Mouse (Mus musculus) megakaryocyte-erythroid progenitor cell, adult 5-6 weeks (primary cell): Measurements from ENCODE around the gene Ndufa13. TPM values are rescaled to one million over a fixed set of nuclear protein-coding genes. Genes with fewer than 3 reads are reported as not detected.

ENCODE experiments used
- ATAC-seq: replicated peaks from 2 replicates; pipeline ENCODE4 v1.8.0; 2016; ENCODE audit warnings: mild to moderate bottlenecking, inconsistent platforms; ENCODE audit not compliant: severe bottlenecking, poor library complexity, low FRiP score, low TSS enrichment
- total RNA-seq, 2 experiments: library from RNA; stranded (forward) in 1 of 2; stranded (reverse) in 1 of 2; fragments of 200-1000, 215-1000 nt in 1 of 2; fragments of >200 nt in 1 of 2; fragmentation: Nextera tagmentation in 1 of 2; gene quantifications; 2 replicates each; pipeline ENCODE4 v1.2.3; 2014 to 2017

Ndufa13 gene
- total RNA-seq, 2 experiments from 2014 or later: 91.6 to 122 TPM

DNA sequence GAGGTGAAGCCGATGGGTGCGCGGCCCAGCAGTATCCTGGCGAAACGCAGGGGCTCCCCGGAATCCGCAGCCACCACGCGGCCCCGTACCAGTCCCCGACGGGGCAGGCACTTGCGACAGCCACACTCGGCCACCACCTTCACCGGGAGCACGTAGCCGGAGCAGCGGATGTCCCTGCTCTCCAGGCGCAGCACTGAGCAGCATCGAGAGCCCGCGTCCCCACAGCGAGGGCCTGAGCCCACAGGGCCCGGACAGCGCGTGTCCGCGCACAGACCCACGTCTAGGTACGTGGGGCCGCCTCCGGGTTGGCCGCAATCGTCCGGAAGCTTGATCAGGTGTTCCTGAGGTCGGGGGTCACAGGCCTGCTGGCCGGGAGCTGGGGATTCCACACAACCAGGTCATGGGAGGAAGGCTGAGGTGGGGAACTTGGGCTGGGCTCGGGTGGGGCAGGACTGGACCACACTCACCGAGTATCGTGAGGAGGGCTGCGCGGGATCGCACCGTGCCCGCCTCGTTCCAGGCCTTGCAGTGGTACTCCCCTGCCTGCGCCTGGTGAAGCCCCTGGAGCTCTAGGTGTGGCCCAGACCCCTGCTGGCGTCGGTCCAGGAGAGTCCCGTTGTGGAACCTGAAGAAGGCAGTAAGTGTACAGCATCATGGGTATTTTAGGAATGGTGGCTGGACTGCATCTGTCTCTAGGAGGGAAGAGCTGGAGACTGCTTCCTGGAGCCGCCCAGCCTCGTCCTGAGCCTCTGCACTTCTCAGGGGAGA lies 19.3 kb downstream of the Ndufa13 start:
- no peak for ATAC-seq

DNA sequence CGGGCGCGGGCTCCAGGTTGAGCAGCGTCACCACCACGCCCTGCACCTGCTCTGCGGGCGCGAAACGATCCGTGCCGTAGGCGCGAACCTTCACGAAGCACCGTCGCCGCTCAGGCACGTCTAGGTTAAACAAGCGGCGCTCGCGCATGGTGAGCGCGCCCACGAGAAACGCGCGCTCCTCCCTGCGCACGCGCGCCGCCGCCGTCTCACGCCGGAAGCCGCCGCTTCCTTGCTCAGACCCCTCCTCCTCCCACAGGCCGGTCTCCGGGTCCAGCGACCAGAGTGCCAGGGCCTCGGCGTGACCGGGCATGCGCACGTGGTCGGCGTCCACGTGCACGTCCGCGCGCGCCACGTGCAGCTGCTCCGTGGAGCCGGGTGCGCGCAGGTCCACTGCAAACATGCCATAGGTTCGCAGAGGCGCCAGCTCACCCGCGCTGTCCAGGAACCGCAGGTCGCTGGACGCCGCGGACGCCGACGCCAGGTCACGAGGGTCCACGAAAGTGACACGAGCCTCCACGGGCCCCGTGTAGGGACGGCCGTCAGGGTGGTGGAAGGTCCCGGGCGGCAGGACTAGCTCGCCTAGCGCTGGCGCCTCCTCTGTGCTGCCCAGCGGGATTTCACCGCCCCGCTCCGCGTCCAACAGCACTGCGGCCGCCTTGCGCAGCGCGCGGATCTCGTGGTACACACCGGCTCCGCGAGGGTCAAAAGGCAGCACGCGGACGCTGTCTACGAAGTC lies 20.2 kb downstream of the Ndufa13 start:
- ATAC-seq: no peak

DNA sequence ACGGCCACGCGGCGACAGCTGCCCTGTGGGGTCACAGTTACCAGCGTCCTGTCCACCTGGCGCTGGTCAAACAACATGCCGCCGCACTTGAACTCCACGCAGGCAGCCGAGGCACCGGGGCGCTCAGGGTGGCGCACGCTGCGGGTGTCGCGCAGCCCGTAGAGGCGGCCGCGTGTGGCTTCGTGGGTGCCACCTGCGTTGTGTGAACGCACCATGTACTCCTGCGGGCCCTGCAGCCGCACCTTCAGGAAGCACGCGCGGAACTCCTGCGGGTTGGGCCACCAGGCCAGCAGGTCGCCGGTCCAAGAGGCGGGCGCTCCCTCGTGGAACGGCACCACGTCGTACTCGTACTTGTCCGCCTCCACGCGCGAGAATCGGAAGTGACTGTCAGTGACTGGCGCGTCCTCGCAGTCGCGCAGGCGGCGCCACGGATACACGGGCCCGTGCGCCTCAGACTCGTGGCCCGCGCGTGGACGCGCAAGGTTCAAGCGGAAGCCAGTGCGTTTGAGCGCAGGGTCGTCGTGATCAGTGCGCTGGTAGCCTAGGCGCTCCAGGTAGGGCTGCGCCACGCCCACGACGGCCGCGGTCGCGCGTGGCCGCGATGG lies 21.0 kb downstream of the Ndufa13 start:
- ATAC-seq: no peak

DNA sequence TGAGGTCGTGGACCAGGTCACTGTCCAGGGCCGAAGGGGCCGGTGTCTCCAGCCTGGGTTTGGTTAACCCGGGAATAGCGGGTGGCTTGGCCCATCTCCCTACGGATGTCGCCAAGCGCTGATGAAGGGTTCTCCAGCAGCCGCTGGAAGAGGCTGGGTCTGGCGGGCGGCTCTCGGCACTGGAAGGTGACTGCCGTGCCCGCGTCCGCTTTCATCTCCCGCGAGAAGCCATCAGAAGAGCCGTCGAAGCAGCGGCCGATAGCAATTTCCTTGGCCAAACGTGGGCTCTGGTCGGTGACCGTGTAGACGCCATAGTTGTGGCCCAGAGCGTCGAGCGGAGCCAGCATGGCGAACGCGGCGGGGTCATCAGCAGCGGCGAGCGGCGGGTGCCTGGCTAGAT lies 21.5 kb downstream of the Ndufa13 start:
- ATAC-seq: no peak

DNA sequence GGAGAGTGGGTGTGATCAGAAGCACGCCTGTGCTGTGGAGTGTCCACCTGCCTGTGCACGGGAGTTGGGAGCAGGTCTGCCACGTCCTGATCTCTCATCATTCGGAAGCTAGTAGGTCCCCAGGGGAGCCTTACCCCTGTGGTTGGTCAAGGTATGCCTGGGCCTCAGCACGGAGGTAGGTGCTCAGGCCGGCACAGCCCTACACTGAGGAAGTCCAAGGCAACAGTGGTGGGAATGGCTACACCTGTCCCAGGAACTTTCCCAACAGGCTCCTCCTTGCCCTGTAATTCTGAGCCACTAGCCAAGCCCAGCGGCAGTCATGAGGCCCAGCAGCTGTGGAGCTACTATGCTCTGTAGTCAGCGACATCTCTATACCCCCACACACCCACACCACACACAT lies 22.7 kb downstream of the Ndufa13 start:
- no peak for ATAC-seq

DNA sequence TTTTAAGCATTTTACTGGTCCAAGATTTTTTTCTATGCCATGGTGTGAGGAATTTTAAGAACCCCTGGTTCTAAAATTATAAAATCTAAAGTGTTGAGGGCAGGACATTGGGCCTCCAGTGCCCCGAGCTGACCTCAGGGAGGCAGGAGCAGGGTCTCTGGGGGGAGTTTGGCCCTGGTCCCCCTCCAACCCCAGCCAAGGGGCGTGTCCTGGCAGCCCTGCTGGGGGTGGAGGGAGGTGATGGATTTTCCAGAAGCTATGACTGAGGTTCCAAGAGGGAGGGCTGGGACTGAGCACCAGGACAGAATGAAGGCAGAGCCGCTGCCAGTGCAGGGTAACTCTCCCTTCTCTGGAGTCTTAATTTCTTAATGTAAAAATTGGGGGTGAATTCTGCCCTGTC lies 24.4 kb downstream of the Ndufa13 start:
- ATAC-seq: no peak

DNA sequence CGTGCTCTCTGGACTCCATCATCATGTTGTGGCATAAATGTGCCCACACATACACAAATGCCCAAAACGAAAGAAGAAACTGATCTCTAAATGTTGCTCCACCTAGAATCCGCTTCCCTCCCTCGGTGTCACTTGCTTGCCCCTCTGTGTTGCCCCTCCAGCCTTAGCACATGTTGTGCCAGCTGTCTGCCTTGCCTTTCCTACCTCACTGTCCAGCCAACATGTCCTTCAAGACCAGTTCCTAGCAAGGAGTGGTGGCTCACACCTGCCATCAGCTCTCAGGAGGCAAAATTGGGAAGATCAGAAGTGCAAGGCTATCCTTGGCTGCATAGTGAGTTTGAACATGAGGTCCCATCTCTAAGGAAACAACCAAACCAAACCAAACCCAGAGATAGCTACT lies 25.0 kb downstream of the Ndufa13 start:
- no peak for ATAC-seq

DNA sequence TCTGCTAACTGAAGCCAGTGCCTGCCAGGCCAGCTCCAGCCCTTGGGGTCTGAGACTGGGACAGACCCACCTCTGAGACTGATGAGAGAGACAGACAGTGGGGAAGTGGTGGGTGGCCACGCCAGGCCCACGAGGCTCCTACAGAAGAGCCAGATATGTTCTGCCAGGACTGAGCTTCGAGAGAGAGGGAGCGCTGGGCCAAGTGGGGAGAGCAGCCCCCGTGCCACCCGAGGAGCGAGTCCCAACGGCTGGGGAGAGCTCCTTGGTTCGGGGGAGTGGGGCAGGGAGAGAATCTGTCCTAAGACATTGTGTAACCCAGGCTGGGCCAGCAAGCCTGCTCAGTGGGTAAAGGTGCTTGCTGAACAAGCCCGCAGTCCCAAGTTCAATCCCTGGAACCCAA lies 25.4 kb downstream of the Ndufa13 start:
- ATAC-seq: no peak

DNA sequence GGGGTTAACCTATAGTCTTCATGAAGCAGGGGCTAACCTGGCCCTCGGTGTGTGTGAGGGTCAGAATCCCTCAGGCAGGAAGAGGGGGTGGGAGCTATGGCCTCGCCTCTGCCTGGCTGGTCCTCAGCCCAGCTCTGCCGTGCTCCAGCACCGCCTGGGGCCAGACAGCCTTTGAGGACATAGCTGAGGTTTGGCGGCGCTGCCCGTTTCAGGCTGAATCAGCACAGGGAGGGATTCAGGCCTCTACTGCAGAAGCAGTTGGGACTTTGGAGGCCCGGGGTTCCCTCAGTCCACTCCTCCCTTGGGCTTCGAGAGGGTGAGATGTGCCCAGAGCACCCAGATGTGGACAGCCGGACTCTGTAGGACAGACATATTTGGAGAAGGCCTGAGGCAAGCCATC lies 26.3 kb downstream of the Ndufa13 start:
- ATAC-seq: no peak

DNA sequence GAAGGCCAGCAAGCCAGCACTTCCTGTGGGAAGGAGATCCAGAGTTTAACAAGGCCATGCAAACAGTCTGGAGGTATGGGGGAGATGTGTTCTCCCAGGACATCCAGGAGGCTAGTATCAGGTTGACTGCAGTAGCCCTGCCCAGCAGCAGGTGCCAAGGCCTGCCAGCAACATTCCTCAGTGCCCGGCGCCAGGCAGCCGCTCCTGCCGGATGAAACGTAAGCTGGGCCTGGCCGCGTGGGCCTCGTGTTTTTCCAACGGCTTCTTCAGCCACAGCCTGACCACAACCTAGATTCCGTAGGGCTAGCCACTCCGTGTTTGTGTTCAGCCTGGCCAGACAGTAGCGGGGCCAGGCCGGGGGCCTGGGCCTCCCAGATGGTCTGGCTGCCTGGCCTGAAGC lies 27.7 kb downstream of the Ndufa13 start:
- ATAC-seq: no peak

DNA sequence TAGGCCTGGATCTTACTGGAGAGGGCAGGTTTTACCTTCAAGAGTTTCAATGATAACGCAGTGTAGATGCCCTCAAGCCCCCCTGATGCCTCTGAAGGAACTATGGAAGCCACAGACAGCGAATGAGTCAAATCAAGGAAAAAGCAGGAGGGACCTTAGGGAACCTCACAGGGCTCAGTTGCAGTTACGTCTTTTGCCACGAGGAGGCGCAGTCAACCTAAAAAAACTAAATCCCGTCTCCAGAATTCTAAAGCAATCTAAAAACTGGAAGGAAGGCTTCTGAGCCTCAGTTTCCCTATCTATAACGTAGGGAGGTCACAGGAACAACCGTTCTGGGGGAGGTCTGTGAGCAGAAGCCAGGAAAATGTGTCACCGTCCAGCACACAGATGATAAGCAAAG lies 28.2 kb downstream of the Ndufa13 start:
- peak; percentile 39; the same call in 1 of the 2 replicates for ATAC-seq

DNA sequence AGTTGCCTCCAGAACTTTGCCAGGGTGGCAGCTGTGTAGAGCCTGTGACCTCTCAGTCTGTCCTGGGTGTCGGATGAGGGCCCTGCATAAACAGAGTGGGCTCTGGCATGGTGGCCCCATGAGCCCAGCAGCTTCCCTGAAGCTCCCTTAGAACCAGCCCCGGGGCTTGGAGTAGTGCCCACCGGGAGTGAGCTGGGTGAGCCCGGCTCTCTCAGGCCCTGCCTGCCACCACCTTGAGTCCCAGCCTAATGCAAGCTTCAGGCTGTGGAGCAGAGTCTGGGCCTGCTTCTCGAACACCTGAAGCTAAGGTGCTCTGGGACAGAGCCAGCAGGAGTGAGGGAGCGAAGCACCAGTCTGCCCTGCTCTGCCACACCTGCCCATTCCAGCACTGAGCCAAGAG lies 31.5 kb downstream of the Ndufa13 start:
- no peak for ATAC-seq

DNA sequence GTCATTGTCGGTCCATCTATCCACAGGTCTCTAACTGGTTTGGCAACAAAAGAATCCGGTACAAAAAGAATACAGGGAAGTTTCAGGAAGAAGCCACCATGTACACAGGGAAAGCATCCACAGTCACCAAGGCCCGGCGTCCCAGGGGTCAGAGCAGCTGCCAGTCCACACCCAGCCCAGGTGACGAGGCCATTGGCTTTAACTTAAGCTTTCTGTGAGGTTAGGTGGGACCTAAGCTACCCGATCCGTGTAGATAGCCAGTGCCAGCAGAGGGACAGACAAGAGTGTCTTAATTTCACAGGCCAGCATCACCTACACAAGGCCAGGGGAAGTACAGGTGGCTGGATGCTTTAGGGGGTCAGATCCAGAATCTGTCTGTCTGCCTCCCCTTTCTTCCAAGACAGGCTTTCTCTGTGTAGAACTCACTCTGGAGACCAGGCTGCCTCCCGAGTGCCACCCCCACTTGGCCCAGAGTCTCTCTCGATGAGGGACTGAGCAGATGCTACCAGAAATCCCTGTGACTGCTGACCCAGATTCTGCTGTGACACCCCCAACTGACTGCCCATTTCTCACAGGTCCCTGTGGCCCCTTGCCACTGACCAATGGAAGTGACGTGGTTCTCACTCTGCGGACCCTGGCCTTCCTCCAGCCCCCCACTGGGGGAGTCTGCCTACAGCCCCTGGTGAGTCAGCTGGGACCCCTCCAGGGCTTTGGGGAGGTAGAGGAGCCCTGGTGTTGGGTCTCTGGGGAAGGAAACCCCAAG lies 32.2 kb downstream of the Ndufa13 start:
- no peak for ATAC-seq

DNA sequence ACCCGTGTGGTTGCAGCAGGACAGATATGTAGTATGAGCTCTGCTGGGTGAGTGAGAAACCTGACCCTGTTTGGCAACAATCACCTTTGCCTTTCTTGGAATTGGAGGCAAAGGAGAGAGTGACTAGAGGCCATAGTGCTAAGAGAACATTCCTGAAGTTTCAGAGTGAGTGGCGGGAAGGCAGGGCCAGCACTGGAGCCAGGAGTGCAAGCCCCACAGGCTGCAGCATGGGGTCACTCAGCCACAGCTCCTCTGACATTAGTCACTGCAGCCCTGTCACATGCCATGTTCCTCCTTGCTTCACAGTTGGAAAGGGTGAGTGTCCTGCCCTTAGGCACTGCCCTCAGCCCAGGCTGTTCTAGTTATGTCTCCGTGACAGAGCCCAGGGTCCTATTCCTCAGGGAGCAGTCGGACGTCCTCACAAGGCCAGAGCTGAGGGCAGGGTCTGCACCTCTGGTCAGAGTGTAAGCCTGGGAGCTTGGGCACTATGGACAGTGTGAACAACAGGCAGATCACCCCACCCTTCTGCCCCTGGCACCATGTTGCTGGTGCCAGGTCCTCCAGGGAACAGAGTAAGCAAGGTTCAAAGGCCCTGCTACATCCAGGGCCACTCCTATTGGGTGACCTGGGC lies 34.5 kb downstream of the Ndufa13 start:
- ATAC-seq: no peak

DNA sequence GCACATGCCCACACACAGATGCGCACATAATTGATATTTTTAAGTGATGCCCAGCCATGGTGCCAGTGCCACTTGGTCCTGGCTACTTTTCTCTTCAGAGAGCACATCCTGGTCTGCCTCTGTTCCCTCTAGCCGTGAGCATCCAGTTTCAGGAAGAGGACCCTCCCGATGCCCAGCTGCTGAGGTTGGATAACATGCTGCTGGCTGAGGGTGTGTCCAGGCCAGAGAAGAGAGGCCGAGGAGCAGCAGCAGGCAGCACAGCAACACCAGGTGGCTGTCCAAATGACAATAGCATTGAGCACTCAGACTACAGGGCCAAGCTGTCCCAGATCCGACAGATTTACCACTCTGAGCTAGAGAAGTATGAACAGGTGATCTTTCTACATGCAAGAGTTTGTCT lies 38.2 kb downstream of the Ndufa13 start:
- ATAC-seq: 0 out of 2 replicates have a peak, but pooled peaks have one; percentile 23

DNA sequence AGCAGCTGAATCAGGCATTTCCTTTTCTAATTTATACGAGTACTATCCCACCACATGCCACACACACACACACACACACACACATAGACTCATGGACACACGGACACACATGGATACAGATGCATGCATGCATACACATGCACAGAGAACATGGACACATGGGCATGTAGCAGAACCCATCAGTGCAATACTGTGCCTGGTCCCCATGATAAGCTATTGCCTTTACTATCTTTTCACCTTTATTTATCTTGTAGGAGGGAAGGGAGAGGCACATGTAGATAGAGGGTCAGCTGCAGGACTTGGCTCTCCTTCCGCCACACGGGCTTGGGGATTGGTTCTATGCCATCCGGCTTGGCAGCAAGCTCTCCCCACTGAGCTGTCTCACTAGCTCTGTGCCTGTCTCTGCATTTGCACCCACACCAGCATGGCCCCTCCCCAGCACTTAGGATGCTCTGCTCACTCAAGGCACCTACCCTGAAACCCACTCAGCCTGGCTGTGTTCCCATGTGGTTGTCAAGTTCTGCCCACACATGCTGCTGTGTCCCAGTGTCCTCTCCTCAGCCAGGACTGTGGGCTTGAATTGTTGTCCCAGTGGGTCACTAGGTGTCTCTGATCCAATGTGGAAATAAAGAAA lies 38.9 kb downstream of the Ndufa13 start:
- peak; percentile 45 for ATAC-seq

DNA sequence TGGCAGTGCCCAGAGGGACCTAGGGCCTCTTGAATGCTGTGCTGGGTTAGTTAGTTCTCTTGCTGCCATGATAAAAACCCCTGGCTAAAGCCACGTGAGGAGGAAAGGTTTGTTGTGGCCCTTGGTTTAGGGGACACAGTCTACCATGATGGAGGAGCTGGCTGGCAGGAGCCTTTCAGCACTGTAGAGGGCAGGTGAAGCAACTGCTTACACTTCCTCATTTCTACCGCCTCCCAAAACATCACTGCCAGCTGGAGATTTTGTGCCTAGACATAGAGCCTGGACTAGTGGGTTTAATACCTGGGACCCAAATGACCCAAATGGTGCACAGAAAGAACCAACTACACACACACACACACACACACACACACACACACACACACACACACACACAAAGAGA lies 41.1 kb downstream of the Ndufa13 start:
- no peak for ATAC-seq

DNA sequence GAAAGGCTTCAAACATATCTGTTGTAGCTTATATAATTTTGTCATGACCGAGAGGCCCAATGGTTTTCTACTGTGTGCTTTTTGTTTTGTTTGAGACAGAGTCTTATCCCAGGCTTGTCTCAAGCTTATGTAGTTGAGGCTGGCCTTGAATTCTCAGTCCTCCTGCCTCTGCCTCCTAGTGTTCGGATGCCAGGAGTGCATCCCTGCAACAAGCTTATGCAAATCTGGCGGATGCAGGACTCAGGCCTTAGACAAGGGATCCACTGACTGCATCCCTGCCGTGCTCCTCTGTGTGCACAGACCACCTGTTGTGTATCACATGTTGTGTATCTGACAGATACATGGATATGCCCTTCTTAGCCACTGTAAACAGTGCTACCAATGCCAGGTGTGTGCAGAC lies 41.6 kb downstream of the Ndufa13 start:
- peak; percentile 45; the same call in 1 of the 2 replicates for ATAC-seq

DNA sequence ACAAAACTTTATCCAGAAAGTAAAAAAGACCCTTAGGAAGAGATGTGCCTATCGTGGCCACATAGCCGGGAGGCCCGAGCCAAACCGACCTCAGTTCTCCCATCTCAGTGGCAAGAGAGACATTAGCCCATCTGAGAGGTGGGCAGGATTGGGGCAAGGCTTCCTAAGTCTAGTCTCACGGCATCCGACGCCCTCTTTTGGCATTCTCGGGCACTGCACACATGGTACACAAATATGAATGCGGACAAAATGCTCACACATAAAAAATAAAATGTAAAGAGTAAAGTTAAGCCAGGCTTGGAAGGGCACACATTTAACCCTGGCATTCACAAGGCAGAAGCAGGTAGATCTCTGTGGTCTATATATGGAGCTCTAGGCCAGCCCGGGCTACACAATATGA lies 48.5 kb downstream of the Ndufa13 start:
- ATAC-seq: no peak
